Mouse (Mus musculus): ENCODE data around the gene 9530077C05Rik. TPM values are rescaled to one million over a fixed set of nuclear protein-coding genes. Genes with fewer than 3 reads are reported as not detected.
A peak's percentile ranks its signal among the peaks of the same experiment; 100 is the strongest.

9530077C05Rik gene
- total and polyA plus RNA-seq, 2 experiments from 2014 or later: 13.8 to 16.8 TPM

- H3K36me3 ChIP-seq (ENCODE audit: insufficient read depth, low read length): no peaks in the 10 kb centered on the region
- H3K4me2 ChIP-seq (ENCODE audit: low read depth, low read length): peak overlapping the region; percentile 74
- H3K9ac ChIP-seq (replicated peaks; ENCODE audit: low read length): peak overlapping the region; percentile 97
- H3K27me3 ChIP-seq (ENCODE audit: insufficient read depth, low read length): no peaks in the 10 kb centered on the region
- no peak for TF ChIP-seq CTCF (IDR thresholded peaks at IDR 0.05; ENCODE audit: low read depth)
- ATAC-seq (peak; percentile 75), DNase-seq (ENCODE audit: low spot score) (peak; percentile 51)
- peak overlapping the region; percentile 94 for H3K27ac ChIP-seq
- 1% methylated on average over 70 of the region's 73 CpGs for WGBS
- H3K9me3 ChIP-seq (ENCODE audit: low read length): no peaks in the 10 kb centered on the region
- H3K4me1 ChIP-seq (ENCODE audit: insufficient read depth, low read length): no peaks in the 10 kb centered on the region
- peak overlapping the region; percentile 87 for H3K4me3 ChIP-seq (ENCODE audit: low read length)
These were observed 56.3 kb downstream of the 9530077C05Rik start for GRCm38 (mm10) chr9:22467371-22468169.

GRCm38 (mm10) chr9:22468170-22468898 lies 57.0 kb downstream of the 9530077C05Rik start:
- peak overlapping the region; percentile 87 for H3K4me3 ChIP-seq (ENCODE audit: low read length)
- H3K27me3 ChIP-seq (ENCODE audit: insufficient read depth, low read length): no peaks in the 10 kb centered on the region
- peak overlapping the region; percentile 97 for H3K9ac ChIP-seq (replicated peaks; ENCODE audit: low read length)
- WGBS: 6% methylated on average over 39 of the region's 43 CpGs
- no peaks in the 10 kb centered on the region for H3K4me1 ChIP-seq (ENCODE audit: insufficient read depth, low read length)
- TF ChIP-seq CTCF (IDR thresholded peaks at IDR 0.05; ENCODE audit: low read depth): no peak
- H3K27ac ChIP-seq: peak overlapping the region; percentile 94
- H3K9me3 ChIP-seq (ENCODE audit: low read length): no peaks in the 10 kb centered on the region
- ATAC-seq (peak; percentile 89), DNase-seq (ENCODE audit: low spot score) (peak; percentile 83)
- peak overlapping the region; percentile 74 for H3K4me2 ChIP-seq (ENCODE audit: low read depth, low read length)
- no peaks in the 10 kb centered on the region for H3K36me3 ChIP-seq (ENCODE audit: insufficient read depth, low read length)

- Histone ChIP-seq H3K9ac (replicated peaks; ENCODE audit: low read length) (no peak overlapping the region; the same call in 1 of the 2 replicates), H3K27me3 (ENCODE audit: insufficient read depth, low read length) (no peaks in the 10 kb centered on the region), H3K4me1 (ENCODE audit: insufficient read depth, low read length) (no peaks in the 10 kb centered on the region), H3K4me3 (ENCODE audit: low read length) (no peak overlapping the region), H3K36me3 (ENCODE audit: insufficient read depth, low read length) (no peaks in the 10 kb centered on the region), H3K27ac (no peak overlapping the region), H3K9me3 (ENCODE audit: low read length) (no peaks in the 10 kb centered on the region), H3K4me2 (ENCODE audit: low read depth, low read length) (peak overlapping the region; percentile 74)
- ATAC-seq (no peak), DNase-seq (ENCODE audit: low spot score) (no peak)
- 80% methylated on average over 8 of the region's 8 CpGs for WGBS
- TF ChIP-seq CTCF (IDR thresholded peaks at IDR 0.05; ENCODE audit: low read depth): no peak
These were observed 57.6 kb downstream of the 9530077C05Rik start for GRCm38 (mm10) chr9:22468899-22469259.

- no peak for DNase-seq (ENCODE audit: low spot score)
- Histone ChIP-seq H3K27ac (peak within 1 kb of the TSS; percentile 94; the same call in 1 of the 2 replicates), H3K4me2 (ENCODE audit: low read depth, low read length) (peak within 1 kb of the TSS; percentile 74), H3K27me3 (ENCODE audit: insufficient read depth, low read length) (no peaks in the 10 kb centered on the region), H3K36me3 (ENCODE audit: insufficient read depth, low read length) (no peaks in the 10 kb centered on the region), H3K9ac (replicated peaks; ENCODE audit: low read length) (peak within 1 kb of the TSS; percentile 97), H3K4me3 (ENCODE audit: low read length) (peak within 1 kb of the TSS; percentile 87), H3K4me1 (ENCODE audit: insufficient read depth, low read length) (no peaks in the 10 kb centered on the region), H3K9me3 (ENCODE audit: low read length) (no peaks in the 10 kb centered on the region)
- TF ChIP-seq CTCF (IDR thresholded peaks at IDR 0.05; ENCODE audit: low read depth): no peak
- ATAC-seq: no peak
- WGBS: 92% methylated on average over 3 of the region's 3 CpGs
These were observed 58.3 kb downstream of the 9530077C05Rik start, which contains the start of gene Rp9 for GRCm38 (mm10) chr9:22469643-22470042. Rp9 (minus strand) TSS chr9:22469743.

- Histone ChIP-seq H3K4me1 (ENCODE audit: insufficient read depth, low read length) (0 out of 2 replicates have a peak, but pooled peaks cover 6% of the 10 kb centered on the region), H3K4me3 (ENCODE audit: low read length) (peak within 1 kb of the TSS; percentile 61), H3K36me3 (ENCODE audit: insufficient read depth, low read length) (no peaks in the 10 kb centered on the region), H3K27ac (peak within 1 kb of the TSS; percentile 76), H3K9ac (replicated peaks; ENCODE audit: low read length) (peak within 1 kb of the TSS; percentile 52), H3K27me3 (ENCODE audit: insufficient read depth, low read length) (no peaks in the 10 kb centered on the region), H3K9me3 (ENCODE audit: low read length) (no peaks in the 10 kb centered on the region), H3K4me2 (ENCODE audit: low read depth, low read length) (peak within 1 kb of the TSS; percentile 74)
- DNase-seq (ENCODE audit: low spot score) (peak; percentile 97), ATAC-seq (peak; percentile 99)
- under 1% methylated on average over 25 of the region's 25 CpGs for WGBS
- TF ChIP-seq CTCF (IDR thresholded peaks at IDR 0.05; ENCODE audit: low read depth): no peak
These were observed 64.1 kb downstream of the 9530077C05Rik start, which contains the start of gene Bbs9 for GRCm38 (mm10) chr9:22475424-22475868. Bbs9 (plus strand) TSS chr9:22475715.

GRCm38 (mm10) chr9:22476265-22476664 lies 65.0 kb downstream of the 9530077C05Rik start:
- ATAC-seq (no peak), DNase-seq (ENCODE audit: low spot score) (peak; percentile 48)
- Histone ChIP-seq H3K4me3 (ENCODE audit: low read length) (peak overlapping the region; percentile 61), H3K27ac (peak overlapping the region; percentile 76; the same call in 1 of the 2 replicates), H3K4me1 (ENCODE audit: insufficient read depth, low read length) (0 out of 2 replicates have a peak, but pooled peaks cover 6% of the 10 kb centered on the region), H3K27me3 (ENCODE audit: insufficient read depth, low read length) (no peaks in the 10 kb centered on the region), H3K4me2 (ENCODE audit: low read depth, low read length) (peak overlapping the region; percentile 74), H3K36me3 (ENCODE audit: insufficient read depth, low read length) (no peaks in the 10 kb centered on the region), H3K9me3 (ENCODE audit: low read length) (no peaks in the 10 kb centered on the region), H3K9ac (replicated peaks; ENCODE audit: low read length) (peak overlapping the region; percentile 52)
- 4% methylated on average over 10 of the region's 10 CpGs for WGBS
- TF ChIP-seq CTCF (IDR thresholded peaks at IDR 0.05; ENCODE audit: low read depth): no peak

Measured in hindbrain, postnatal 0 days (tissue).